Mouse (Mus musculus) splenic B cell, adult 2 months (primary cell): Measurements from ENCODE around the gene Plin3.
A peak's percentile ranks its signal among the peaks of the same experiment; 100 is the strongest.
"Not testable (repeated sequence)": the region's sequence is repeated elsewhere in the genome, so short reads cannot be mapped to it uniquely, and the experiment has no call there.

Experiments
- DNase-seq: peaks from one replicate; pipeline ENCODE4 v3.0.0-alpha.2; 2011; ENCODE audit warnings: low read depth, low spot score
- H3K27me3 ChIP-seq: 2 replicates; pipeline ENCODE4 v1.6.1; 2012; ENCODE audit warnings: mild to moderate bottlenecking, low read length, moderate library complexity, mixed read lengths; ENCODE audit not compliant: control insufficient read depth, poor library complexity, insufficient read depth, severe bottlenecking
- H3K36me3 ChIP-seq: 2 replicates; pipeline ENCODE4 v1.6.1; 2012; ENCODE audit warnings: mild to moderate bottlenecking, low read length, moderate library complexity, mixed read lengths; ENCODE audit not compliant: control insufficient read depth, poor library complexity, insufficient read depth, severe bottlenecking

Gene Plin3

GRCm38 (mm10) chr17:56272644-56273043 is 20.0 kb downstream of the Plin3 start:
- peaks cover 5% of the 10 kb centered on the region for H3K36me3 ChIP-seq
- no peaks in the 10 kb centered on the region for H3K27me3 ChIP-seq
- no peak for DNase-seq

DNA sequence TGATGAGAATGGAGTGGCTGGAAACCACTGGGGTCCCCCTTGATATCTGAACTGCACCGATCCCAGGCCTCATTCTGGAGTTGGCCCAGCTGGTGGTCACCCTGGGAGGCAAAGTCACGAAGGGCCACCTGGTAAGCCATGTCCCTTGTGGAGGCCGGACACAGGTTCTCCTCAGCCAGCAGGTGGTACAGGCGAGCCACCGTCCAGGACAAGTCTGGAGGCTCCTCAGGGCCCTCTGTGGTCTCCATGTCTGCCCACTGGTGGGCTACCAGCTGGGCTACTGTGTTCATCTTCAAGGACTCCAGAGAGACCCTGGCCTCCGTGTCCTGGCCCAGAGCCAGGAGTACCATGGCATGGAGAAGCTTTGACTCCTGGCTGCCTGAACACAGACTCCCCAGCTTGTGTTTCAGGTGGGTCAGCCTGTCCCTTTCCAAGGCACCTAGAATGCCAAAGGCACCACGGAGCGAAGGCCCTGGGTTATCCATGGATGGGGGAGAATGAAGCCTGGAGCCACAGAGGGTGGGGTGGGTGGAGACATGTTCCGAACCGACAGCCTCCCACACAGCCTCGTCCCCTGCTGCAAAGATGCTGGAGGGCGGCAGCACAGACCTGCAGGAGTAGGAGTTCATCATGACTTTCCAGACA is 20.9 kb downstream of the Plin3 start:
- Histone ChIP-seq H3K36me3 (peaks cover 5% of the 10 kb centered on the region), H3K27me3 (no peaks in the 10 kb centered on the region)
- no peak for DNase-seq

- Histone ChIP-seq H3K36me3 (peaks cover 5% of the 10 kb centered on the region), H3K27me3 (no peaks in the 10 kb centered on the region)
- no peak for DNase-seq
Observed at GRCm38 (mm10) chr17:56269741-56270140, 22.9 kb downstream of the Plin3 start.

GRCm38 (mm10) chr17:56269153-56269630 is 23.5 kb downstream of the Plin3 start:
- peaks cover 5% of the 10 kb centered on the region for H3K36me3 ChIP-seq
- H3K27me3 ChIP-seq, result no peaks in the 10 kb centered on the region
- DNase-seq, result peak; percentile 87

- H3K27me3 ChIP-seq, result no peaks in the 10 kb centered on the region
Observed at GRCm38 (mm10) chr17:56266271-56266670, 26.4 kb downstream of the Plin3 start.

DNA sequence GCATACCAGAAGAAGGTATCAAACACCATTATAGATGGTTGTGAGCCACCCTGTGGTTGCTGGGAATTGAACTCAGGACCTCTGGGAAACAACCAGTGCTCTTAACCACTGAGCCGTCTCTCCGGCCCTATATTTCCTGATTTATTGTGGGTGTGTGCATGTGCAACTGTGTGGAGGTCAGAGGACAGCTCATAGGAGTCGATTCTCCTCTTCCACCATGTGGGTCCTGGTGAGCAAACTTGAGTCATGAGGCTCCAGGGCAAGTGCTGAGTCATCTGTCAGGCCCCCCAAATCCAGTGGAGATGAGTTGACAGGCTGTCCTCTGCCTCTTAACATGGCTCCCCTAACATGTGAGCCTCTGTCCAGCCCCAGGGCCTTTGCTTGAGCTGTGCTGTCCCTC is 26.8 kb downstream of the Plin3 start:
- no peak for DNase-seq
- Histone ChIP-seq H3K36me3 (peaks cover 5% of the 10 kb centered on the region), H3K27me3 (no peaks in the 10 kb centered on the region)

More at GRCm38 (mm10) chr17:56266271-56266670, 26.4 kb downstream of the Plin3 start:
- H3K36me3 ChIP-seq, result peaks cover 6% of the 10 kb centered on the region
- peak; percentile 92 for DNase-seq

DNA sequence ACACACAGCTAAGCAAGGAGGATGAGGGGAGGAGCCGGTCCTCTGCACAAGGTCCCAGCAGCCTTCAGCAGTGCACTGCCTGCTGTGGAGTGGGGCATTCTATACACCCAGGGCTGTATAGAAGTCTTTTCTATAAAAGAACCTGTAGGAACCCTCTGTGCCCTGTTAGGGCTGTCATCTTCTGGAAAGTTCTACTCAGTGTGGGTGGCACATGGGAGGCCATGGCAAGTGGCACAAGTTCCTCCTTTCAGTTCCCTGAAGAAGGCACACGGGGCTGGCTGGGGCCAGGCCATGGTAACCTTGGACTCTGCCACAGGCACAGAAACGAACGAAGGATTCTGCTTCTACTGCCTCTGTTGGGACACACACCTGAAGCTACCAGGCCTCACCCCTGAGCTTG is 27.7 kb downstream of the Plin3 start:
- no peaks in the 10 kb centered on the region for H3K27me3 ChIP-seq
- DNase-seq, result peak; percentile 88
- peaks cover 5% of the 10 kb centered on the region for H3K36me3 ChIP-seq

DNA sequence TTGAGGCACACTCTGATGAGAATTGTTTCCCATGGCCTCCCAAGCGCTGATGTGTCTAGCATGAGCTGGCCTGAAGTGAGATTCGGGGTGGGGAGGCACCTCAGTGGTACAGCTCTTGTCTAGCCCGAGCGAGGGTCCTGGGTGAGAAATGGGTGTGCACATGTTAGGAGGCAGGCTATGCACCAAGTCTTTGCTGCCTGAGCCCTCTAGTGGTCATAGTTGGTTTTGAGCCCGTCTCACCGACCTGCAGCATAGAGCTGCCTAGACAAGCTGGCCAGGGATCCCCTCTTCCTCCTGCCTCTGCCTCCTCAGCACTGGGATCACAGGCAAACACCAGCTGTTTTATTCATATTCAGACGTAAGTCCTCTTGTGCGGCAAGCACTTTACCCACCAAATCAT is 28.7 kb downstream of the Plin3 start:
- Histone ChIP-seq H3K36me3 (peaks cover 5% of the 10 kb centered on the region), H3K27me3 (no peaks in the 10 kb centered on the region)
- DNase-seq, result peak; percentile 90

DNA sequence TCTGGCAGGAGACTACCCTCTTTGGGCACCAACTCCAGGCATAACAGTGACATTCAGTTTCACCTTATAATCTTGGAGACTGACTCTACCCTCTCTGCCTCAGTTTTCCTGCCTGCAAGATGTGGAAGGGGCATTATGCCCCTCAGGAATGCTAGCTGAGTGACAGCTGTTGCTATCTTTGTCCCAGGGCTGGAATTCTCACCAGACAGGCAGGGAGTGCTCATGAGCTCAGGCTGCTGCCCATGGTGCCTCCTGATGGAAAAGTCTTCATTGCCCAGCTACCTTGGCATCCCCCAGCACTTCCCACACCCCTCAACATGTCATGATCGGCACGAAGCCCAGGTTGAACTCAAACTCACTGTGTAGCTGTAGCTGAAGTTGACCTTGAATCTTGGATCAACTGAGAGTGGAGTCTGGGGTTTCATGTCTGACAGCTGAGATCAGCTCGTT is 30.0 kb downstream of the Plin3 start:
- Histone ChIP-seq H3K36me3 (peaks cover 5% of the 10 kb centered on the region), H3K27me3 (no peaks in the 10 kb centered on the region)
- no peak for DNase-seq

DNA sequence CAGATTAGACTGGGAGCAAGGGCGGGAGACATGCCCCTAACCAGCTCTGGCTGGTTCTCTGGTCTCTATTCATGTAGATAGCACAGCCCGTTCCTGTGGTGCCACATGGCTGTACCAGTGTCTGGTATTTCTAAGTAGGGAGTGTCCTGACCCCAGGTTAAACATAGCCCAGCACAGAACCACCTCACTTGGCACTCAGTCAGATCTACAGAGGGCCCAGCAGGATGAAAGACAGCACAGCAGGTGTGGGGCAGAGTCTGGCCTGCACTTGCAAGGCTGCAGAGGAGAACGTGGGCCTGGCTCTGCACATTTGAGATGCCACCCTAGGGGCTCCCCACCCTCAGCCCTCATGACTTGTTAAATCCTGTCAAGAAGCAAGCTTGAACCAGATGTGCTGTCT is 31.5 kb downstream of the Plin3 start:
- H3K27me3 ChIP-seq, result no peaks in the 10 kb centered on the region
- DNase-seq, result no peak
- peaks cover 5% of the 10 kb centered on the region for H3K36me3 ChIP-seq

GRCm38 (mm10) chr17:56259301-56260037 is 33.2 kb downstream of the Plin3 start:
- DNase-seq, result no peak
- H3K36me3 ChIP-seq, result peaks cover 5% of the 10 kb centered on the region
- H3K27me3 ChIP-seq, result no peaks in the 10 kb centered on the region

- not testable (repeated sequence) for DNase-seq, H3K27me3 ChIP-seq
Observed at GRCm38 (mm10) chr17:56258812-56259211, 33.9 kb downstream of the Plin3 start.

DNA sequence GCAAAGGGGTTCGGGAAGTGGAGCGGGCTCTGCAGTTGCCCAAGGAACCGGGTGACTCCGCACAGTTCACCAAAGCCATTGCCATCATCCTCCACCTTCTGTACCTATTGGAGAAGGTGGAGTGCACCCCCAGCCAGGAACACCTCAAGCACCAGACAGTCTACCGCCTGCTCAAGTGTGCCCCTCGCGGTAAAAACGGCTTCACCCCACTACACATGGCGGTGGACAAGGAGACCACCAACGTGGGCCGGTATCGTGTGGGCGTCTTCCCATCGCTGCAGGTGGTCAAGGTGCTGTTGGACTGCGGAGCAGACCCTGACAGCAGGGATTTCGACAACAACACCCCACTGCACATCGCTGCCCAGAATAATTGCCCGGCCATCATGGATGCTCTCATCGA is 34.4 kb downstream of the Plin3 start:
- not testable (repeated sequence) for DNase-seq, H3K36me3 ChIP-seq, H3K27me3 ChIP-seq

More at GRCm38 (mm10) chr17:56258812-56259211, 33.9 kb downstream of the Plin3 start:
- H3K36me3 ChIP-seq, result not testable (repeated sequence)

- DNase-seq, result peak; percentile 32
- peaks cover 5% of the 10 kb centered on the region for H3K36me3 ChIP-seq
- no peaks in the 10 kb centered on the region for H3K27me3 ChIP-seq
Observed at GRCm38 (mm10) chr17:56257181-56257894, 35.3 kb downstream of the Plin3 start.
